Mouse (Mus musculus): ENCODE measurements around the gene Kcna4. TPM values are rescaled to one million over a fixed set of nuclear protein-coding genes. Genes with fewer than 3 reads are reported as not detected.

Gene Kcna4
- total RNA-seq, 2 experiments from 2014 or later = 29.9 to 35.8 TPM

Other genes starting within 250 kb of the Kcna4 start
- not detected for gene Fshb, start 231.0 kb upstream of the Kcna4 start, total RNA-seq (2021)

All from left cerebral cortex, postnatal 10 days (tissue).